Mouse (Mus musculus) small intestine, adult 10 weeks (tissue): Measurements from ENCODE around the gene Ajuba. TPM values are rescaled to one million over a fixed set of nuclear protein-coding genes. Genes with fewer than 3 reads are reported as not detected.

ENCODE experiments used
- polyA plus RNA-seq: library from polyadenylated mRNA; stranded (reverse); fragments of 350-450 nt; fragmentation: Illumina TruSeq; extraction: RNeasy Lipid Tissue Mini Kit (QIAGEN cat#74804); gene quantifications from one replicate; pipeline ENCODE4 v1.2.3, GENCODE M21; 2014; ENCODE audit warnings: low replicate concordance

Ajuba gene
- polyA plus RNA-seq = 1.0 TPM

GRCm38 (mm10) chr14:54577089-54577982 lies at the start of gene Ajuba:
TSS of gene Ajuba (minus strand) at chr14:54577558.

GRCm38 (mm10) chr14:54621133-54621532 lies 43.8 kb upstream of the Ajuba start, which contains the start of gene Psmb11:
TSS of gene Psmb11 (plus strand) at chr14:54621433.

GRCm38 (mm10) chr14:54617897-54618365 lies 40.6 kb upstream of the Ajuba start, which contains the start of gene Psmb5:
TSS of gene Psmb5 (minus strand) at chr14:54618022.

GRCm38 (mm10) chr14:54605752-54606321 lies 28.5 kb upstream of the Ajuba start, which contains the start of gene 4931414P19Rik:
TSS of gene 4931414P19Rik (minus strand) at chr14:54605993.

GRCm38 (mm10) chr14:54553975-54554769 lies 23.2 kb downstream of the Ajuba start, which contains the start of gene Haus4:
TSS of gene Haus4 (minus strand) at chr14:54554616.

Other genes with a start within 250 kb of the Ajuba start
- 10.3 TPM for gene Oxa1l, start 216.7 kb downstream of the Ajuba start, polyA plus RNA-seq
- gene Slc7a7, start 159.8 kb downstream of the Ajuba start, polyA plus RNA-seq = 17.1 TPM
- 33.3 TPM for gene Mrpl52, start 150.6 kb downstream of the Ajuba start, polyA plus RNA-seq
- 10.3 TPM for gene Mmp14, start 145.9 kb downstream of the Ajuba start, polyA plus RNA-seq
- gene Lrp10, start 113.4 kb downstream of the Ajuba start, polyA plus RNA-seq = 4.1 TPM
- gene Rem2, start 101.5 kb downstream of the Ajuba start, polyA plus RNA-seq = not detected
- 14.8 TPM for gene Prmt5, start 60.0 kb downstream of the Ajuba start, polyA plus RNA-seq
- 5.1 TPM for gene Haus4, start 22.9 kb downstream of the Ajuba start, polyA plus RNA-seq
- gene 4931414P19Rik, start 28.4 kb upstream of the Ajuba start, polyA plus RNA-seq = 1.3 TPM
- 0.52 TPM for gene Psmb5, start 40.5 kb upstream of the Ajuba start, polyA plus RNA-seq
- gene Psmb11, start 43.9 kb upstream of the Ajuba start, polyA plus RNA-seq = not detected
- not detected for gene Gm17606, start 63.4 kb upstream of the Ajuba start, polyA plus RNA-seq
- not detected for gene Cdh24, start 63.8 kb upstream of the Ajuba start, polyA plus RNA-seq
- 21.3 TPM for gene 1700123O20Rik, start 108.7 kb upstream of the Ajuba start, polyA plus RNA-seq
- 101 TPM for gene Acin1, start 109.4 kb upstream of the Ajuba start, polyA plus RNA-seq
- gene Gm29776, start 121.3 kb upstream of the Ajuba start, polyA plus RNA-seq = not detected
- not detected for gene Cebpe, start 134.6 kb upstream of the Ajuba start, polyA plus RNA-seq
- 32.0 TPM for gene Slc7a8, start 204.4 kb upstream of the Ajuba start, polyA plus RNA-seq
- gene Rnf212b, start 236.6 kb upstream of the Ajuba start, polyA plus RNA-seq = not detected